Mouse (Mus musculus) stomach, embryonic 15.5 days (tissue): ENCODE measurements around the gene Slc25a4. TPM values are rescaled to one million over a fixed set of nuclear protein-coding genes. Genes with fewer than 3 reads are reported as not detected.

ENCODE experiments used
- ATAC-seq: fragments of 200-750 bp; cut with Nextera tagmentation; 2 replicates; pipeline ENCODE4 v1.8.0; 2017; ENCODE audit warnings: low read depth, moderate number of reproducible peaks, moderate TSS enrichment; ENCODE audit not compliant: insufficient read depth, low FRiP score
- H3K27ac ChIP-seq: fragments of 300-500 bp; sonication (generic); 2 replicates; pipeline ENCODE4 v1.5.1; 2015; ENCODE audit warnings: mild to moderate bottlenecking, inconsistent platforms
- H3K27me3 ChIP-seq: fragments of 300-500 bp; sonication (generic); replicated peaks from 2 replicates; pipeline ENCODE4 v1.6.1; 2015; ENCODE audit warnings: inconsistent platforms
- H3K36me3 ChIP-seq: fragments of 300-500 bp; sonication (generic); 2 replicates; pipeline ENCODE4 v1.6.1; 2015; ENCODE audit warnings: inconsistent platforms
- H3K4me1 ChIP-seq: fragments of 300-500 bp; sonication (generic); 2 replicates; pipeline ENCODE4 v1.6.1; 2015; ENCODE audit warnings: inconsistent platforms
- H3K4me2 ChIP-seq: fragments of 300-500 bp; sonication (generic); 2 replicates; pipeline ENCODE4 v1.6.1; 2015; ENCODE audit warnings: mild to moderate bottlenecking, inconsistent platforms
- H3K4me3 ChIP-seq: fragments of 300-500 bp; sonication (generic); replicated peaks from 2 replicates; pipeline ENCODE4 v1.5.1; 2015; ENCODE audit warnings: inconsistent platforms
- H3K9ac ChIP-seq: fragments of 300-500 bp; sonication (generic); 2 replicates; pipeline ENCODE4 v1.6.1; 2015; ENCODE audit warnings: inconsistent platforms
- H3K9me3 ChIP-seq: fragments of 300-500 bp; sonication (generic); 2 replicates; pipeline ENCODE4 v1.6.1; 2016; ENCODE audit warnings: inconsistent platforms
- WGBS: fragments of 180-500 bp; shearing (Covaris S2); methylation state at CpG from one replicate; pipeline ENCODE4 v1.1.7; 2015; 5-methylcytosine and 5-hydroxymethylcytosine counted together
- microRNA-seq: library from miRNA; unstranded; fragments of <30 nt; microRNA quantifications from one replicate; pipeline ENCODE4, GENCODE M21; 2016
- polyA plus RNA-seq: library from polyadenylated mRNA; unstranded; fragments of >200 nt; fragmentation: Nextera tagmentation; extraction: Ambion mirVana; gene quantifications from 2 replicates; pipeline ENCODE4 v1.2.1, GENCODE M21; 2015

Gene Slc25a4
- polyA plus RNA-seq, 1 experiment from 2014 or later, result 404 TPM

- Histone ChIP-seq H3K4me3 (no peak overlapping the region), H3K9me3 (no peaks in the 10 kb centered on the region), H3K27me3 (no peaks in the 10 kb centered on the region), H3K9ac (no peak overlapping the region), H3K4me1 (no peaks in the 10 kb centered on the region), H3K4me2 (no peak overlapping the region), H3K27ac (no peak overlapping the region), H3K36me3 (peaks cover 20% of the 10 kb centered on the region)
- WGBS, result 88% methylated on average over 6 of the region's 6 CpGs
- ATAC-seq, result no peak
These were observed 8.7 kb downstream of the Slc25a4 start for GRCm38 (mm10) chr8:46202350-46202749.

DNA sequence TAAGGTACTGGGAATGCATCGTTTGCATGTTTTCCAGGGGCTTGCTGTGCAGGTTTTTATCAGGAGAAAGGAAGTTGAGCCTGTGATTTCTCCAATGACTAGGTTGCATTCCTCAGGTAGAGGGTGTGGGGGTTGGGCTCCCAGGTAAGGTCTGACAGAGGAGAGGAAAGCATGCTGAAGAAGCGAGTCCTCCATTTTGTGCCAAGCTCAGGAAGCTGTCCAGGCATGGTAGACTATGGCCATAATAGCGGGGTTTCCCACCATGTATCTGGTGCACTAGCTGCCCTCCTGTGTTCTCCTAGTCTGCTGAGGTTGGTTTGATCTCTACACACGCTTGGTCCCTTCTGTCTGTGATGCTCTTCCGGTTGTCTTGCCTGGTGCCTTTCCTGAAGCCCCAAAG, 13.4 kb downstream of the Slc25a4 start:
- Histone ChIP-seq H3K4me1 (no peaks in the 10 kb centered on the region), H3K27ac (no peak overlapping the region), H3K9ac (no peak overlapping the region), H3K4me3 (no peak overlapping the region), H3K27me3 (no peaks in the 10 kb centered on the region), H3K4me2 (no peak overlapping the region), H3K36me3 (no peaks in the 10 kb centered on the region; the same call in 1 of the 2 replicates), H3K9me3 (no peaks in the 10 kb centered on the region)
- no peak for ATAC-seq
- 82% methylated on average over 5 of the region's 5 CpGs for WGBS

- no peak for ATAC-seq
- H3K36me3 ChIP-seq, result no peaks in the 10 kb centered on the region; the same call in 1 of the 2 replicates
- H3K4me3 ChIP-seq, result no peak overlapping the region
- 83% methylated on average over 3 of the region's 3 CpGs for WGBS
- no peak overlapping the region for H3K4me2 ChIP-seq
- H3K27ac ChIP-seq, result no peak overlapping the region
- no peaks in the 10 kb centered on the region for H3K4me1 ChIP-seq
- H3K9ac ChIP-seq, result no peak overlapping the region
- no peaks in the 10 kb centered on the region for H3K9me3 ChIP-seq
- no peaks in the 10 kb centered on the region for H3K27me3 ChIP-seq
These were observed 14.2 kb downstream of the Slc25a4 start for GRCm38 (mm10) chr8:46196877-46197276.

DNA sequence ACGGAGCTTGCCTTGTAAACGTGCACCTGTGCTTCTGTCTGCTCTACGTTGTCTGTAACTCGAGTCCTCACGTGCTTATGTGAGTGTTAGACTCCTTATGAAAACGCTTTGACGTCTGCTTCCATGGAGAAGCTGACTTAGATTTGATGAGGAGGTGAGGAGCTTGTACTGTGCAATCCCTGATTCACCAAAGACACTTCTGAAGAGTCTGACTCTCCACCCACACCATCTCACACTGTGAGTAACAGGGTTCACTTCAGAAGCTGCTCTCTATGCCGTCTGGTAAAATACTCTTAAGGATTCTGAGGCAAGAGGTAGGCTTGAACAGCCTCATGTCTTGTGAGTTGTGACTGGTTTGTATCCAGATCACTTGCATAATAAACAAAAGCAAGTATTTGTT, 18.0 kb downstream of the Slc25a4 start:
- Histone ChIP-seq H3K36me3 (peaks cover 3% of the 10 kb centered on the region; the same call in 1 of the 2 replicates), H3K4me1 (no peaks in the 10 kb centered on the region)
- no peak for ATAC-seq

GRCm38 (mm10) chr8:46185361-46185760, 25.7 kb downstream of the Slc25a4 start:
- no peak for ATAC-seq
- H3K27ac ChIP-seq, result no peak overlapping the region
- WGBS, result 10% methylated on average over 2 of the region's 2 CpGs

More for the DNA sequence above, 18.0 kb downstream of the Slc25a4 start:
- H3K27ac ChIP-seq, result no peak overlapping the region
- H3K9ac ChIP-seq, result no peak overlapping the region
- no peak overlapping the region for H3K4me2 ChIP-seq
- H3K9me3 ChIP-seq, result no peaks in the 10 kb centered on the region
- H3K27me3 ChIP-seq, result no peaks in the 10 kb centered on the region
- 84% methylated on average over 8 of the region's 8 CpGs for WGBS
- H3K4me3 ChIP-seq, result no peak overlapping the region

DNA sequence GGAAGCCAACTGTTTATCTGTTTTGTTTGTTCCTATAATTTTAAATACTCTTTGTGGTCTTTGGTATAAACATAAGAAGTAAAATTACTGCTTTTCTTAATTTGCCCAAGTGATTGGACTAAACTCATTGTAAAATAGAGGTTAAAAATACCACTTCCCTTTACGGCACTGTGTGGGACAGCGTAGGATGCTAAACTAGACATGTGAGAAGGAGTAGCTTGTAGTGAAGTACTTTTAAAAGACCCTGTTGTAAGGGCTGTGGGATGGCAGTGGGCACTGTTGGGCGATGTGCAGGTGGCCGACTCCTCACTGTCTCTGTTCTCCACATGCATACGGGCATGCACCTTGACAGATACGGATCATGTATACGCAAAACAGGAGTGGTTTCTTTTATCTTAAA, 30.9 kb downstream of the Slc25a4 start:
- Histone ChIP-seq H3K4me2 (no peak overlapping the region), H3K36me3 (no peaks in the 10 kb centered on the region), H3K27ac (no peak overlapping the region), H3K27me3 (no peaks in the 10 kb centered on the region), H3K4me1 (no peaks in the 10 kb centered on the region), H3K9ac (no peak overlapping the region), H3K9me3 (no peaks in the 10 kb centered on the region), H3K4me3 (no peak overlapping the region)
- 89% methylated on average over 7 of the region's 7 CpGs for WGBS
- ATAC-seq, result no peak

More at GRCm38 (mm10) chr8:46185361-46185760, 25.7 kb downstream of the Slc25a4 start:
- no peak overlapping the region for H3K9ac ChIP-seq
- no peaks in the 10 kb centered on the region for H3K9me3 ChIP-seq
- 0 out of 2 replicates have a peak, but pooled peaks cover 4% of the 10 kb centered on the region for H3K36me3 ChIP-seq
- no peaks in the 10 kb centered on the region for H3K4me1 ChIP-seq
- no peak overlapping the region for H3K4me3 ChIP-seq
- no peaks in the 10 kb centered on the region for H3K27me3 ChIP-seq
- no peak overlapping the region for H3K4me2 ChIP-seq

- no peak overlapping the region for H3K9ac ChIP-seq
- WGBS, result 74% methylated on average over 2 of the region's 2 CpGs
- no peaks in the 10 kb centered on the region for H3K9me3 ChIP-seq
- no peak for ATAC-seq
- no peaks in the 10 kb centered on the region for H3K27me3 ChIP-seq
- no peak overlapping the region for H3K4me2 ChIP-seq
- H3K4me1 ChIP-seq, result no peaks in the 10 kb centered on the region
- peaks cover 6% of the 10 kb centered on the region for H3K36me3 ChIP-seq
- no peak overlapping the region for H3K27ac ChIP-seq
- H3K4me3 ChIP-seq, result no peak overlapping the region
These were observed 37.4 kb downstream of the Slc25a4 start for GRCm38 (mm10) chr8:46173651-46174050.

DNA sequence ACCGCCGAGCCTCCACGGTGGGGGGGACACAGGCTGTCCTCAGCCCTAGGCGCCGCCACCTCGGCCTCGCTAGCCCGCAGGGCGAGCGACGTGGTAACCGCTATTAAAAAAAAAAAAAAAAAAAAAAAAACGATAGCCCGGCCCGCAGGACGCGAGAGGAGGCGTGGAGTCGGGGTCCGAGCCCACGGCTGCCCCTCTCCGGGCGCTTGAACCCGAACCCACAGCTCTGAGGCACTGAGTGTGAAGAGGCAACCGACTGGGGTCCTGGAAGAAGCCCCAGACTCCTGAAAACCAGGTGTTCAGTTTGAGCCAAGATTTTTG, 47.3 kb downstream of the Slc25a4 start:
- no peaks in the 10 kb centered on the region for H3K9me3 ChIP-seq
- peaks cover 9% of the 10 kb centered on the region; the same call in 1 of the 2 replicates for H3K4me1 ChIP-seq
- peak overlapping the region; percentile 84 for H3K27ac ChIP-seq
- H3K4me3 ChIP-seq, result peak overlapping the region; percentile 84
- no peaks in the 10 kb centered on the region for H3K27me3 ChIP-seq
- no peak for ATAC-seq
- H3K4me2 ChIP-seq, result peak overlapping the region; percentile 81
- WGBS, result 0% methylated on average over 19 of the region's 25 CpGs
- peak overlapping the region; percentile 73 for H3K9ac ChIP-seq
- H3K36me3 ChIP-seq, result no peaks in the 10 kb centered on the region

DNA sequence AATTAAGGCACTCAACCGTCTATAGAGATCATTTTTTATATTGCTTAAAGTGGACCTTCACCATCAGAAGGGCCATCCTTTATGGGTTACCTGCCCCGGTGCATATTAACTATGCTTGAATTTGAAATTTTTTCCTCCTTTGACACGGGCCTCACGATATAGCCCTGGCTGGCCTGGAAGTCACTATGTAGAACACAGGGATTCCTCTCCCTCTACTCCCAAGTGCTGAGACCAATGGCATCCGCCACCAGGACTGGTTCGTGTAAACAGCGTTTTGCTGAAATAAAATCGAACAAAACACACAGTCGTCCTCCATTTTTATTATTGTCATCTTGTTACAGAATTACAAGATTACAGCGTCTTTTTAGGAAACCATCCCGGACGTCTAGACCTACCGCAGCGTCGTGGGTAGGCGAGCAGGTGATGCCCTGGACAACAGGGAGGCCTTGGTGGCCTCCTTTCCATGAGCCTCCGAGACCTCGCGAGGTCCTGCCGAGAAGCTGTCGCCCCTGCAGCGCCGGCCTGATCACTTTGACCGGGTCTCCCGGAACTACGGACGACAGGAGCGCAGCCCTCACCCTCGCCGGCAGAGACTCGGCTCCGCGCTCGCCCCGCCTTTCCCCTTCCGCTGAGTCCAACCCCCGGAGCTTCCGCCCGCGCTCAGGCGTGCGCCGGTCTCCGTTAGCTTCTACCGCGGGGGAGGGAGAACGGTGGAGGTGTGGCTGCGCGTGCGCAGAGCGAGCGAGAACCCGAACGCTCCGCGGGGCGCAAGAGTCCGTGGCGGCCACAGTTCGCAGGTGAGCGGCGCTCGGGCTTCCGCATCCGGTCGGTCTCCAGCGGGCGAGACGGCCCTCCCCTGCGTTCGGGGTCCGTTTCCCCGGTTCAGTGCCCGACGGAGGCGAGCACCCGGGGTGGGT, 47.9 kb downstream of the Slc25a4 start:
- no peaks in the 10 kb centered on the region for H3K36me3 ChIP-seq
- peaks cover 9% of the 10 kb centered on the region; the same call in 1 of the 2 replicates for H3K4me1 ChIP-seq
- 1% methylated on average over 71 of the region's 77 CpGs for WGBS
- H3K27ac ChIP-seq, result peak overlapping the region; percentile 84
- H3K4me2 ChIP-seq, result peak overlapping the region; percentile 81
- H3K4me3 ChIP-seq, result peak overlapping the region; percentile 84
- no peaks in the 10 kb centered on the region for H3K27me3 ChIP-seq
- no peaks in the 10 kb centered on the region for H3K9me3 ChIP-seq
- peak overlapping the region; percentile 83 for H3K9ac ChIP-seq
- ATAC-seq, result peak; percentile 98

Small RNA genes within 50 kb of the gene (microRNA-seq; reads per million reads assigned to microRNA genes)
- gene Gm23812, result not detected

Other genes starting within 250 kb of the Slc25a4 start
- gene 1700029J07Rik, start 236.0 kb downstream of the Slc25a4 start, polyA plus RNA-seq, result 3.8 and 4.1 TPM in 2 replicates
- 93.2 and 96.1 TPM in 2 replicates for gene Ufsp2, start 235.8 kb downstream of the Slc25a4 start, polyA plus RNA-seq
- gene Lrp2bp, start 212.0 kb downstream of the Slc25a4 start, polyA plus RNA-seq, result 0.50 and 0.62 TPM in 2 replicates
- gene Ankrd37, start 205.6 kb downstream of the Slc25a4 start, polyA plus RNA-seq, result 30.8 and 31.8 TPM in 2 replicates
- gene Cfap97, start 59.5 kb downstream of the Slc25a4 start, polyA plus RNA-seq, result 21.4 and 27.4 TPM in 2 replicates
- gene Snx25, start 59.1 kb downstream of the Slc25a4 start, polyA plus RNA-seq, result 7.1 and 7.5 TPM in 2 replicates
- gene Helt, start 83.4 kb upstream of the Slc25a4 start, polyA plus RNA-seq, result 0.10 TPM in 1 of 2 replicates, not detected in the other